Mouse (Mus musculus): ENCODE data around the gene Fgfr2. TPM values are rescaled to one million over a fixed set of nuclear protein-coding genes. Genes with fewer than 3 reads are reported as not detected.
"Not testable (repeated sequence)": the region's sequence is repeated elsewhere in the genome, so short reads cannot be mapped to it uniquely, and the experiment has no call there.

Fgfr2 gene
- total RNA-seq, 2 experiments from 2014 or later: 1.5 to 1.7 TPM

GRCm38 (mm10) chr7:130170144-130170543 is 2953.0 kb downstream of the Fgfr2 start:
- intact Hi-C loops (cut with DNase I): no loop called here
- no peak for DNase-seq

- no peak for DNase-seq
- intact Hi-C loops (cut with DNase I): no loop called here
These were observed 2954.9 kb downstream of the Fgfr2 start for GRCm38 (mm10) chr7:130168296-130168695.

- DNase-seq: no peak
- intact Hi-C loops (cut with DNase I): no loop called here
These were observed 2955.9 kb downstream of the Fgfr2 start for GRCm38 (mm10) chr7:130167261-130167660.

- DNase-seq: no peak
- intact Hi-C loops (cut with DNase I): no loop called here
These were observed 2957.0 kb downstream of the Fgfr2 start for GRCm38 (mm10) chr7:130166190-130166589.

- intact Hi-C loops (cut with DNase I): no loop called here
- DNase-seq: no peak
These were observed 2957.7 kb downstream of the Fgfr2 start for GRCm38 (mm10) chr7:130165408-130165807.

- no peak for DNase-seq
- intact Hi-C loops (cut with DNase I): no loop called here
These were observed 2960.4 kb downstream of the Fgfr2 start for GRCm38 (mm10) chr7:130162718-130163117.

- intact Hi-C loops (cut with DNase I): no loop called here
- no peak for DNase-seq
These were observed 2961.6 kb downstream of the Fgfr2 start for GRCm38 (mm10) chr7:130161581-130161980.

GRCm38 (mm10) chr7:130158845-130159244 is 2964.3 kb downstream of the Fgfr2 start:
- intact Hi-C loops (cut with DNase I): no loop called here
- DNase-seq: no peak

GRCm38 (mm10) chr7:130153363-130153969 is 2969.7 kb downstream of the Fgfr2 start:
- intact Hi-C loops (cut with DNase I): no loop called here
- DNase-seq: no peak

GRCm38 (mm10) chr7:130148906-130149305 is 2974.2 kb downstream of the Fgfr2 start:
- no peak for DNase-seq
- intact Hi-C loops (cut with DNase I): no loop called here

GRCm38 (mm10) chr7:130147230-130147629 is 2975.9 kb downstream of the Fgfr2 start:
- DNase-seq: no peak
- intact Hi-C loops (cut with DNase I): no loop called here

- DNase-seq: no peak
- intact Hi-C loops (cut with DNase I): no loop called here
These were observed 2977.9 kb downstream of the Fgfr2 start for GRCm38 (mm10) chr7:130145211-130145610.

GRCm38 (mm10) chr7:130143371-130143770 is 2979.8 kb downstream of the Fgfr2 start:
- intact Hi-C loops (cut with DNase I): no loop called here

GRCm38 (mm10) chr7:130141088-130141873 is 2981.9 kb downstream of the Fgfr2 start:
- intact Hi-C loops (cut with DNase I): no loop called here
- DNase-seq: no peak

More at GRCm38 (mm10) chr7:130143371-130143770, 2979.8 kb downstream of the Fgfr2 start:
- no peak for DNase-seq

GRCm38 (mm10) chr7:130134924-130135365 is 2988.2 kb downstream of the Fgfr2 start:
- DNase-seq: no peak
- intact Hi-C loops (cut with DNase I): no loop called here

- DNase-seq; intact Hi-C loops (cut with DNase I): not testable (repeated sequence)
These were observed 2988.7 kb downstream of the Fgfr2 start for GRCm38 (mm10) chr7:130134428-130134827.

- intact Hi-C loops (cut with DNase I): no loop called here
- no peak for DNase-seq
These were observed 2992.9 kb downstream of the Fgfr2 start for GRCm38 (mm10) chr7:130130226-130130625.

GRCm38 (mm10) chr7:130129359-130129960 is 2993.7 kb downstream of the Fgfr2 start:
- no peak for DNase-seq
- intact Hi-C loops (cut with DNase I): no loop called here

GRCm38 (mm10) chr7:130121507-130121906 is 3001.6 kb downstream of the Fgfr2 start:
- no peak for DNase-seq
- intact Hi-C loops (cut with DNase I): no loop called here

GRCm38 (mm10) chr7:130119466-130119865 is 3003.7 kb downstream of the Fgfr2 start:
- intact Hi-C loops (cut with DNase I): no loop called here
- no peak for DNase-seq

GRCm38 (mm10) chr7:130118726-130119125 is 3004.4 kb downstream of the Fgfr2 start:
- intact Hi-C loops (cut with DNase I): no loop called here
- DNase-seq: no peak
